Mouse (Mus musculus) spleen, adult 2 months (tissue): ENCODE data around the gene Prpf6.

Experiments
- CTCF ChIP-seq: fragments of 200-500 bp; IDR thresholded peaks from 2 replicates; pipeline ENCODE4 v1.5.1; 2011; ENCODE audit warnings: mild to moderate bottlenecking, inconsistent platforms; ENCODE audit not compliant: insufficient read depth, insufficient read length, insufficient replicate concordance; ENCODE audit errors: extremely low read depth
- POLR2A ChIP-seq: fragments of 200-500 bp; IDR thresholded peaks from 2 replicates; pipeline ENCODE4 v1.6.1; 2011; ENCODE audit warnings: low read depth, low read length, inconsistent platforms

- TF ChIP-seq CTCF (no peak), POLR2A (no peak)
Observed at GRCm38 (mm10) chr2:181589011-181589731, 2.5 kb upstream of the Prpf6 start.
